Mouse (Mus musculus) intestine, embryonic 15.5 days (tissue): ENCODE measurements around the gene Ms4a4b. TPM values are rescaled to one million over a fixed set of nuclear protein-coding genes. Genes with fewer than 3 reads are reported as not detected.
"Not testable (repeated sequence)": the region's sequence is repeated elsewhere in the genome, so short reads cannot be mapped to it uniquely, and the experiment has no call there.

Source experiments
- ATAC-seq: fragments of 200-750 bp; cut with Nextera tagmentation; 2 replicates; pipeline ENCODE4 v1.8.0; 2017; ENCODE audit warnings: moderate TSS enrichment, moderate library complexity
- H3K27ac ChIP-seq: fragments of 300-500 bp; sonication (generic); 2 replicates; pipeline ENCODE4 v1.5.1; 2015; ENCODE audit warnings: mild to moderate bottlenecking, inconsistent platforms
- H3K27me3 ChIP-seq: fragments of 300-500 bp; sonication (generic); replicated peaks from 2 replicates; pipeline ENCODE4 v1.6.1; 2015; ENCODE audit warnings: inconsistent platforms
- H3K36me3 ChIP-seq: fragments of 300-500 bp; sonication (generic); 2 replicates; pipeline ENCODE4 v1.6.1; 2015; ENCODE audit warnings: inconsistent platforms
- H3K4me1 ChIP-seq: fragments of 300-500 bp; sonication (generic); replicated peaks from 2 replicates; pipeline ENCODE4 v1.6.1; 2015; ENCODE audit warnings: inconsistent platforms
- H3K4me2 ChIP-seq: fragments of 300-500 bp; sonication (generic); replicated peaks from 2 replicates; pipeline ENCODE4 v1.6.1; 2015; ENCODE audit warnings: mild to moderate bottlenecking, inconsistent platforms
- H3K4me3 ChIP-seq: fragments of 300-500 bp; sonication (generic); replicated peaks from 2 replicates; pipeline ENCODE4 v1.5.1; 2015; ENCODE audit warnings: inconsistent platforms
- H3K9ac ChIP-seq: fragments of 300-500 bp; sonication (generic); 2 replicates; pipeline ENCODE4 v1.6.1; 2015; ENCODE audit warnings: inconsistent platforms
- H3K9me3 ChIP-seq: fragments of 300-500 bp; sonication (generic); 2 replicates; pipeline ENCODE4 v1.6.1; 2016; ENCODE audit warnings: inconsistent platforms
- WGBS: fragments of 180-500 bp; shearing (Covaris S2); methylation state at CpG from one replicate; pipeline ENCODE4 v1.1.7; 2015; 5-methylcytosine and 5-hydroxymethylcytosine counted together
- polyA plus RNA-seq: library from polyadenylated mRNA; unstranded; fragments of >200 nt; fragmentation: Nextera tagmentation; extraction: Ambion mirVana; gene quantifications from 2 replicates; pipeline ENCODE4 v1.2.1, GENCODE M21; 2015

Gene Ms4a4b
- polyA plus RNA-seq, 1 experiment from 2014 or later: 0.46 TPM

- WGBS: 80% methylated on average over 1 of the region's 1 CpGs
- H3K4me3 ChIP-seq: no peak overlapping the region
- H3K9ac ChIP-seq: no peak overlapping the region
- no peaks in the 10 kb centered on the region for H3K36me3 ChIP-seq
- no peak overlapping the region for H3K27ac ChIP-seq
- no peak overlapping the region for H3K4me2 ChIP-seq
- H3K27me3 ChIP-seq: no peaks in the 10 kb centered on the region
- no peaks in the 10 kb centered on the region for H3K9me3 ChIP-seq
- no peak for ATAC-seq
- H3K4me1 ChIP-seq: no peaks in the 10 kb centered on the region
Observed at GRCm38 (mm10) chr19:11492671-11493070, 49.3 kb downstream of the Ms4a4b start.

GRCm38 (mm10) chr19:11494519-11494918, 51.2 kb downstream of the Ms4a4b start:
- no peaks in the 10 kb centered on the region for H3K4me1 ChIP-seq
- H3K4me3 ChIP-seq: no peak overlapping the region
- no peaks in the 10 kb centered on the region for H3K9me3 ChIP-seq
- no peak for ATAC-seq
- H3K4me2 ChIP-seq: no peak overlapping the region
- H3K27ac ChIP-seq: no peak overlapping the region
- no peaks in the 10 kb centered on the region for H3K36me3 ChIP-seq
- H3K9ac ChIP-seq: no peak overlapping the region
- WGBS: 64% methylated on average over 3 of the region's 3 CpGs
- no peaks in the 10 kb centered on the region for H3K27me3 ChIP-seq

- H3K4me3 ChIP-seq: no peak overlapping the region
- H3K9ac ChIP-seq: no peak overlapping the region
- H3K27ac ChIP-seq: no peak overlapping the region
- H3K4me2 ChIP-seq: no peak overlapping the region
- 83% methylated on average over 6 of the region's 6 CpGs for WGBS
- H3K4me1 ChIP-seq: no peaks in the 10 kb centered on the region
- H3K9me3 ChIP-seq: no peaks in the 10 kb centered on the region
- no peaks in the 10 kb centered on the region for H3K27me3 ChIP-seq
- no peaks in the 10 kb centered on the region for H3K36me3 ChIP-seq
- no peak for ATAC-seq
Observed at GRCm38 (mm10) chr19:11496361-11496760, 53.0 kb downstream of the Ms4a4b start.

GRCm38 (mm10) chr19:11497300-11497699, 53.9 kb downstream of the Ms4a4b start:
- not testable (repeated sequence) for H3K27me3 ChIP-seq, H3K4me2 ChIP-seq, H3K9ac ChIP-seq, H3K27ac ChIP-seq, H3K9me3 ChIP-seq, H3K36me3 ChIP-seq, H3K4me1 ChIP-seq, ATAC-seq, H3K4me3 ChIP-seq
- 64% methylated on average over 1 of the region's 1 CpGs for WGBS

- Histone ChIP-seq H3K9ac (no peak overlapping the region), H3K4me3 (no peak overlapping the region), H3K4me2 (no peak overlapping the region), H3K4me1 (no peaks in the 10 kb centered on the region), H3K36me3 (no peaks in the 10 kb centered on the region), H3K27me3 (no peaks in the 10 kb centered on the region), H3K9me3 (no peaks in the 10 kb centered on the region), H3K27ac (no peak overlapping the region)
- ATAC-seq: no peak
- 92% methylated on average over 1 of the region's 1 CpGs for WGBS
Observed at GRCm38 (mm10) chr19:11500796-11501195, 57.4 kb downstream of the Ms4a4b start.

- no peaks in the 10 kb centered on the region for H3K4me1 ChIP-seq
- no peak for ATAC-seq
- H3K4me2 ChIP-seq: no peak overlapping the region
- H3K36me3 ChIP-seq: no peaks in the 10 kb centered on the region
- no peak overlapping the region for H3K4me3 ChIP-seq
- H3K27me3 ChIP-seq: no peaks in the 10 kb centered on the region
- H3K9me3 ChIP-seq: no peaks in the 10 kb centered on the region
- no peak overlapping the region for H3K9ac ChIP-seq
- H3K27ac ChIP-seq: no peak overlapping the region
- 83% methylated on average over 4 of the region's 4 CpGs for WGBS
Observed at GRCm38 (mm10) chr19:11501326-11501725, 58.0 kb downstream of the Ms4a4b start.

GRCm38 (mm10) chr19:11504857-11505256, 61.5 kb downstream of the Ms4a4b start:
- Histone ChIP-seq H3K9me3 (no peaks in the 10 kb centered on the region), H3K4me3 (no peak overlapping the region), H3K36me3 (no peaks in the 10 kb centered on the region), H3K4me1 (no peaks in the 10 kb centered on the region), H3K4me2 (no peak overlapping the region), H3K9ac (no peak overlapping the region), H3K27me3 (no peaks in the 10 kb centered on the region), H3K27ac (no peak overlapping the region)
- WGBS: 75% methylated on average over 1 of the region's 1 CpGs
- ATAC-seq: no peak

- H3K27ac ChIP-seq: no peak overlapping the region
- H3K4me2 ChIP-seq: no peak overlapping the region
- no peak overlapping the region for H3K9ac ChIP-seq
- H3K9me3 ChIP-seq: no peaks in the 10 kb centered on the region
- no peak overlapping the region for H3K4me3 ChIP-seq
- H3K4me1 ChIP-seq: no peaks in the 10 kb centered on the region; the same call in 1 of the 2 replicates
- no peaks in the 10 kb centered on the region for H3K36me3 ChIP-seq
- WGBS: 55% methylated on average over 1 of the region's 1 CpGs
- no peaks in the 10 kb centered on the region for H3K27me3 ChIP-seq
- ATAC-seq: no peak
Observed at GRCm38 (mm10) chr19:11513458-11513857, 70.1 kb downstream of the Ms4a4b start.

- Histone ChIP-seq H3K4me2 (no peak within 1 kb of the TSS), H3K4me1 (no peaks in the 10 kb centered on the region), H3K9ac (no peak within 1 kb of the TSS), H3K9me3 (no peaks in the 10 kb centered on the region), H3K27me3 (no peaks in the 10 kb centered on the region), H3K4me3 (no peak within 1 kb of the TSS), H3K36me3 (no peaks in the 10 kb centered on the region), H3K27ac (no peak within 1 kb of the TSS)
- no peak for ATAC-seq
Observed at GRCm38 (mm10) chr19:11516246-11516645, 72.9 kb downstream of the Ms4a4b start, which contains the start of gene Ms4a6b. Ms4a6b (plus strand) TSS chr19:11516512.

Other genes with a start within 250 kb of the Ms4a4b start
- gene Ms4a13, start 246.8 kb upstream of the Ms4a4b start, polyA plus RNA-seq: not detected in 2 replicates
- gene Ms4a12, start 211.1 kb upstream of the Ms4a4b start, polyA plus RNA-seq: 0.20 and 0.25 TPM in 2 replicates
- not detected in 2 replicates for gene Ms4a1, start 177.3 kb upstream of the Ms4a4b start, polyA plus RNA-seq
- gene Ms4a5, start 159.7 kb upstream of the Ms4a4b start, polyA plus RNA-seq: not detected in 2 replicates
- not detected in 2 replicates for gene Ms4a14, start 129.1 kb upstream of the Ms4a4b start, polyA plus RNA-seq
- gene Ms4a7, start 107.4 kb upstream of the Ms4a4b start, polyA plus RNA-seq: 4.9 and 5.0 TPM in 2 replicates
- gene Ms4a4a, start 68.0 kb upstream of the Ms4a4b start, polyA plus RNA-seq: 7.8 and 8.0 TPM in 2 replicates
- gene Ms4a4c, start 38.8 kb upstream of the Ms4a4b start, polyA plus RNA-seq: 1.6 and 2.4 TPM in 2 replicates
- gene Ms4a6c, start 25.8 kb downstream of the Ms4a4b start, polyA plus RNA-seq: 10.4 and 10.6 TPM in 2 replicates
- gene Gm8369, start 42.4 kb downstream of the Ms4a4b start, polyA plus RNA-seq: 0.06 TPM in 1 of 2 replicates, not detected in the other
- gene Ms4a6b, start 73.0 kb downstream of the Ms4a4b start, polyA plus RNA-seq: 6.8 and 8.4 TPM in 2 replicates
- 2.8 and 4.0 TPM in 2 replicates for gene Ms4a4d, start 93.2 kb downstream of the Ms4a4b start, polyA plus RNA-seq
- 6.0 and 6.4 TPM in 2 replicates for gene Ms4a6d, start 161.3 kb downstream of the Ms4a4b start, polyA plus RNA-seq
- gene Ms4a2, start 180.2 kb downstream of the Ms4a4b start, polyA plus RNA-seq: 0.15 and 0.18 TPM in 2 replicates
- gene Ms4a3, start 197.3 kb downstream of the Ms4a4b start, polyA plus RNA-seq: 0.34 TPM in 1 of 2 replicates, not detected in the other
- gene Oosp2, start 217.0 kb downstream of the Ms4a4b start, polyA plus RNA-seq: not detected in 2 replicates
- not detected in 2 replicates for gene Oosp1, start 247.6 kb downstream of the Ms4a4b start, polyA plus RNA-seq